Mouse (Mus musculus) kidney, postnatal 0 days (tissue): ENCODE data around the gene Nuak2. TPM values are rescaled to one million over a fixed set of nuclear protein-coding genes. Genes with fewer than 3 reads are reported as not detected.
A peak's percentile ranks its signal among the peaks of the same experiment; 100 is the strongest.

Experiments
- ATAC-seq: fragments of 200-750 bp; cut with Nextera tagmentation; replicated peaks from 2 replicates; pipeline ENCODE4 v1.8.0; 2017; ENCODE audit warnings: low read depth, moderate number of reproducible peaks, moderate TSS enrichment, moderate library complexity; ENCODE audit not compliant: low FRiP score
- DNase-seq: peaks from one replicate; pipeline ENCODE4 v3.0.0-alpha.2; 2016; ENCODE audit warnings: low spot score
- H3K27ac ChIP-seq: fragments of 300-500 bp; sonication (generic); 2 replicates; pipeline ENCODE4 v1.5.1; 2014; ENCODE audit warnings: mild to moderate bottlenecking
- H3K27me3 ChIP-seq: fragments of 300-500 bp; sonication (generic); 2 replicates; pipeline ENCODE4 v1.6.1; 2014; ENCODE audit warnings: low read length, mixed read lengths; ENCODE audit not compliant: insufficient read depth
- H3K36me3 ChIP-seq: fragments of 300-500 bp; sonication (generic); 2 replicates; pipeline ENCODE4 v1.6.1; 2014; ENCODE audit warnings: low read length, mixed read lengths; ENCODE audit not compliant: insufficient read depth
- H3K4me1 ChIP-seq: fragments of 300-500 bp; sonication (generic); replicated peaks from 2 replicates; pipeline ENCODE4 v1.6.1; 2014; ENCODE audit warnings: antibody characterized with exemption, low read length, mixed read lengths; ENCODE audit not compliant: insufficient read depth
- H3K4me2 ChIP-seq: fragments of 300-500 bp; sonication (generic); 2 replicates; pipeline ENCODE4 v1.6.1; 2014; ENCODE audit warnings: mild to moderate bottlenecking, low read length, moderate library complexity, mixed read lengths
- H3K4me3 ChIP-seq: fragments of 300-500 bp; sonication (generic); replicated peaks from 2 replicates; pipeline ENCODE4 v1.5.1; 2014; ENCODE audit warnings: low read depth, low read length
- H3K9ac ChIP-seq: fragments of 300-500 bp; sonication (generic); 2 replicates; pipeline ENCODE4 v1.6.1; 2014; ENCODE audit warnings: low read depth, low read length
- H3K9me3 ChIP-seq: fragments of 300-500 bp; sonication (generic); replicated peaks from 2 replicates; pipeline ENCODE4 v1.6.1; 2016; ENCODE audit warnings: low read length, inconsistent platforms, mixed read lengths
- CTCF ChIP-seq: IDR thresholded peaks from 2 replicates; pipeline ENCODE4 v1.5.1; 2016; ENCODE audit warnings: antibody characterized with exemption, low read depth, mild to moderate bottlenecking, moderate library complexity
- WGBS: fragments of 180-500 bp; shearing (Covaris S2); extraction: QIAGEN DNeasy Blood & Tissue Kit; methylation state at CpG from one replicate; pipeline ENCODE4 v1.1.7; 2014; 5-methylcytosine and 5-hydroxymethylcytosine counted together
- polyA plus RNA-seq: library from polyadenylated mRNA; unstranded; fragments of >200 nt; fragmentation: Nextera tagmentation; extraction: Ambion mirVana; gene quantifications from 2 replicates; pipeline ENCODE4 v1.2.1, GENCODE M21; 2015

Gene Nuak2
- polyA plus RNA-seq, 1 experiment from 2014 or later: 8.7 TPM

GRCm38 (mm10) chr1:132370681-132371173, 54.8 kb downstream of the Nuak2 start:
- H3K4me1 ChIP-seq: peaks cover 20% of the 10 kb centered on the region
- no peak overlapping the region for H3K9ac ChIP-seq
- DNase-seq (no peak), ATAC-seq (no peak)
- no peaks in the 10 kb centered on the region for H3K27me3 ChIP-seq
- no peak overlapping the region for H3K4me3 ChIP-seq
- H3K4me2 ChIP-seq: no peak overlapping the region
- H3K27ac ChIP-seq: no peak overlapping the region
- no peaks in the 10 kb centered on the region for H3K9me3 ChIP-seq
- no peak for TF ChIP-seq CTCF
- WGBS: 68% methylated on average over 9 of the region's 9 CpGs
- no peaks in the 10 kb centered on the region for H3K36me3 ChIP-seq

- H3K4me2 ChIP-seq: no peak overlapping the region
- H3K9me3 ChIP-seq: no peaks in the 10 kb centered on the region
- no peak for TF ChIP-seq CTCF
- 50% methylated on average over 8 of the region's 8 CpGs for WGBS
- H3K27ac ChIP-seq: peak overlapping the region; percentile 19; the same call in 1 of the 2 replicates
- H3K4me3 ChIP-seq: no peak overlapping the region
- peaks cover 24% of the 10 kb centered on the region for H3K4me1 ChIP-seq
- DNase-seq (no peak), ATAC-seq (no peak)
- H3K9ac ChIP-seq: no peak overlapping the region
- H3K27me3 ChIP-seq: no peaks in the 10 kb centered on the region
- H3K36me3 ChIP-seq: no peaks in the 10 kb centered on the region
Observed at GRCm38 (mm10) chr1:132371298-132372081, 55.6 kb downstream of the Nuak2 start.

- no peak; the same call in 1 of the 2 replicates for TF ChIP-seq CTCF
- Histone ChIP-seq H3K4me1 (peaks cover 29% of the 10 kb centered on the region), H3K27ac (no peak overlapping the region), H3K9ac (no peak overlapping the region), H3K4me3 (no peak overlapping the region), H3K9me3 (no peaks in the 10 kb centered on the region), H3K27me3 (no peaks in the 10 kb centered on the region), H3K4me2 (no peak overlapping the region), H3K36me3 (no peaks in the 10 kb centered on the region)
- DNase-seq (no peak), ATAC-seq (no peak)
- WGBS: 79% methylated on average over 5 of the region's 5 CpGs
Observed at GRCm38 (mm10) chr1:132372354-132372753, 56.4 kb downstream of the Nuak2 start.

GRCm38 (mm10) chr1:132372896-132373534, 57.1 kb downstream of the Nuak2 start:
- H3K4me1 ChIP-seq: peaks cover 29% of the 10 kb centered on the region

DNA sequence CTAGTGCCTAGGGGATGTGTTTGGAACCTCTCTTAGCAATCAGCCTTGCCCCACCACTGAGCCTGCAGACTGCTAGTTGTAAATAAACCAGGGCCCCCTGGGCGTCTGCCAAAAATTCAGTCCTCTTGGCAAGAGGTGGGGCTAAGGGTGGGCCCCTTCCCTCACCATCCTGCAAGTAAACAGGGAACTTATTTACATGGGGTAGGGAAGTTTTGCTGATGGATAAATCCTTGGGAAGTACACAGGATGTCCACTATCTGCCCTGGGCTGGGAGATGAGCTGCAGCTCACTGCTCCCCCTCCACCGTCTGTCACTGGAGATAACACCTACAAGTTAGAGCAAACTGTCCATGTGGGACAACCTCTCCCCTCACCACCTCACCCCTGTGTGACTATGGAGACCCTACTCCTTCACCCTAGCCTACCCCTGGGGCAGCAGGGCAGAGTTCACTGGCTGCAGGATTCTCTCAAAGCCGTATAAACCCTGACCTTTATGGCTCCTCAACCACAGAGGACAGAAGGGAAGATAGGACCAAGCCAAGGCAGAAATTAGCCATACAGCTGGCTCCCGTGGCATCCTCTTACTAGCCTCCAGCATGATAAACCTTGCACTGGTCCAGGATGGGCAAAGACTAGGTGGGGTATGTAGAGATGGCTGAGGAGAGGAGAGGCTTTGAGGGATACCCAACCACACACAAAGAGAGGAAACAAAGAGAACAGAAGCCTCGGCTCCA, 58.4 kb downstream of the Nuak2 start:
- no peak overlapping the region for H3K4me2 ChIP-seq
- no peak for TF ChIP-seq CTCF
- ATAC-seq (no peak), DNase-seq (no peak)
- H3K4me3 ChIP-seq: no peak overlapping the region
- WGBS: 37% methylated on average over 5 of the region's 5 CpGs
- no peak overlapping the region for H3K27ac ChIP-seq
- no peaks in the 10 kb centered on the region for H3K9me3 ChIP-seq
- no peaks in the 10 kb centered on the region for H3K36me3 ChIP-seq
- no peak overlapping the region for H3K9ac ChIP-seq
- H3K27me3 ChIP-seq: no peaks in the 10 kb centered on the region
- H3K4me1 ChIP-seq: peaks cover 29% of the 10 kb centered on the region

More at GRCm38 (mm10) chr1:132372896-132373534, 57.1 kb downstream of the Nuak2 start:
- Histone ChIP-seq H3K4me3 (no peak overlapping the region), H3K4me2 (no peak overlapping the region), H3K27me3 (no peaks in the 10 kb centered on the region), H3K36me3 (no peaks in the 10 kb centered on the region), H3K9ac (no peak overlapping the region), H3K27ac (no peak overlapping the region), H3K9me3 (no peaks in the 10 kb centered on the region)
- 77% methylated on average over 6 of the region's 6 CpGs for WGBS
- no peak for ATAC-seq
- DNase-seq: no peak
- TF ChIP-seq CTCF: no peak

GRCm38 (mm10) chr1:132374873-132375244, 58.9 kb downstream of the Nuak2 start:
- no peak for TF ChIP-seq CTCF
- Histone ChIP-seq H3K36me3 (no peaks in the 10 kb centered on the region), H3K4me2 (no peak overlapping the region), H3K4me3 (no peak overlapping the region), H3K9me3 (no peaks in the 10 kb centered on the region), H3K9ac (no peak overlapping the region), H3K27me3 (no peaks in the 10 kb centered on the region), H3K27ac (no peak overlapping the region), H3K4me1 (peaks cover 29% of the 10 kb centered on the region)
- DNase-seq (no peak), ATAC-seq (no peak)
- whole genome bisulfite sequencing: 74% methylated on average over 3 of the region's 3 CpGs
